Mouse (Mus musculus) midbrain, embryonic 14.5 days (tissue): Measurements from ENCODE around the gene Amh. TPM values are rescaled to one million over a fixed set of nuclear protein-coding genes. Genes with fewer than 3 reads are reported as not detected.
"Not testable (repeated sequence)": the region's sequence is repeated elsewhere in the genome, so short reads cannot be mapped to it uniquely, and the experiment has no call there.

Experiments
- ATAC-seq: fragments of 200-750 bp; cut with Nextera tagmentation; 2 replicates; pipeline ENCODE4 v1.8.0; 2017; ENCODE audit warnings: moderate number of reproducible peaks, moderate library complexity; ENCODE audit not compliant: low FRiP score, low TSS enrichment
- DNase-seq: peaks from one replicate; pipeline ENCODE4 v3.0.0-alpha.2; 2015
- H3K27ac ChIP-seq: fragments of 300-500 bp; sonication (generic); replicated peaks from 2 replicates; pipeline ENCODE4 v1.5.1; 2014; ENCODE audit warnings: mild to moderate bottlenecking, low read depth, low read length, moderate library complexity
- H3K27me3 ChIP-seq: fragments of 300-500 bp; sonication (generic); 2 replicates; pipeline ENCODE4 v1.6.1; 2014; ENCODE audit warnings: low read length, control low read depth, mixed read lengths; ENCODE audit not compliant: control insufficient read depth, insufficient read depth
- H3K36me3 ChIP-seq: fragments of 300-500 bp; sonication (generic); 2 replicates; pipeline ENCODE4 v1.6.1; 2014; ENCODE audit warnings: low read length, control low read depth; ENCODE audit not compliant: control insufficient read depth, insufficient read depth
- H3K4me1 ChIP-seq: fragments of 300-500 bp; sonication (generic); 2 replicates; pipeline ENCODE4 v1.6.1; 2014; ENCODE audit warnings: mild to moderate bottlenecking, antibody characterized with exemption, low read length, control low read depth; ENCODE audit not compliant: control insufficient read depth, insufficient read depth
- H3K4me2 ChIP-seq: fragments of 300-500 bp; sonication (generic); 2 replicates; pipeline ENCODE4 v1.6.1; 2014; ENCODE audit warnings: mild to moderate bottlenecking, low read length, moderate library complexity
- H3K4me3 ChIP-seq: fragments of 300-500 bp; sonication (generic); replicated peaks from 2 replicates; pipeline ENCODE4 v1.5.1; 2014; ENCODE audit warnings: low read depth, low read length
- H3K9ac ChIP-seq: fragments of 300-500 bp; sonication (generic); replicated peaks from 2 replicates; pipeline ENCODE4 v1.6.1; 2014; ENCODE audit warnings: mild to moderate bottlenecking, low read length, moderate library complexity
- H3K9me3 ChIP-seq: fragments of 300-500 bp; sonication (generic); 2 replicates; pipeline ENCODE4 v1.6.1; 2016; ENCODE audit warnings: low read length, control low read depth, mixed read lengths; ENCODE audit not compliant: control insufficient read depth
- WGBS: fragments of 180-500 bp; shearing (Covaris S2); extraction: QIAGEN DNeasy Blood & Tissue Kit; methylation state at CpG from one replicate; pipeline ENCODE4 v1.1.7; 2014; 5-methylcytosine and 5-hydroxymethylcytosine counted together
- polyA plus RNA-seq: library from polyadenylated mRNA; unstranded; fragments of >200 nt; fragmentation: Nextera tagmentation; extraction: Ambion mirVana; gene quantifications from 2 replicates; pipeline ENCODE4 v1.2.1, GENCODE M21; 2014

Amh gene
- polyA plus RNA-seq, 1 experiment from 2014 or later: not detected

DNA sequence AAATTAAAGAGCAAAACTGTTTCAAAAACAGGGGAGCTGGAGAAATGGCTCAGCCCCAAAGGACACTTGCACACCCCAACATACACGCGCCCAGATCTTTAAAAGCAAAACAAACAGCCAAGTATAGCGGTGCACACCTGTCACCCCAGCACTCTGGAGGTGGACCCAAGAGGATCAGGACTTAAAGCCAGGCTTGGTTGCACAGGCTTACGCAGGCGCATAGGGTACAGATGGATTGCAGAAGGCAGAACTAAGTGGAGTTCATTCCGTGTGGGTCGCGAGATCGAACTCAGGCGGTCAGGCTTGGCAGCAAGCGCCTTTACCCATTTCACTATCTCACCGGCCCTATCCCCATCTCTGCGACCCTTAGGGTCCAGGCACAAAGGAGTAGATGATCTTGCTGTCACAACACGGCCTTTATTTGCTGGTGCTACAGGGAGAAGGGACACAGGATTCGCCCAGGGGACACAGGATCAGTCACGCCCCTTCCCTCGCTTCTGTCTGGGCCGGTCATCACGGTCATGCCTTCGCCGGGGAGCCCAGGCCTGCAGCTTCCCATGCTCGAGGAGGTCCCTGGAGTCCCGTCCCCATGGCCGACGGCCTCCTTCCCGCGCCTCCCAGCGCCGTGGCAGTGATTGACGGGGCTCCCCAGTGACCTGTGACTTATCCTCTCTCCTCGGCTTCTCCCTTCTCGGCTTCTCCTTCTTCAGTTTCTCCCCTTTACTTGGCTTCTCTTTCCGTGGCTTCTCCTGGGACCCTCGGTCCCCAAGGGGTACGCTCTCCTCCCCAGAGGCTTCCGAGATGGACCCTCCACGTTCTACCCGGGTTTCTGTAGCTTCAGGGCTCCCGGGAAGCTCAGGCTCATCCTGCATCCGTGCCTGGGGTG is 3.3 kb downstream of the Amh start:
- Histone ChIP-seq H3K27ac (no peak overlapping the region), H3K4me3 (peak overlapping the region; percentile 48), H3K9me3 (no peaks in the 10 kb centered on the region), H3K4me2 (peak overlapping the region; percentile 95), H3K9ac (no peak overlapping the region), H3K4me1 (peaks cover 27% of the 10 kb centered on the region), H3K27me3 (peaks cover 17% of the 10 kb centered on the region), H3K36me3 (peaks cover 23% of the 10 kb centered on the region)
- ATAC-seq (no peak), DNase-seq (no peak)
- 14% methylated on average over 40 of the region's 40 CpGs for WGBS

DNA sequence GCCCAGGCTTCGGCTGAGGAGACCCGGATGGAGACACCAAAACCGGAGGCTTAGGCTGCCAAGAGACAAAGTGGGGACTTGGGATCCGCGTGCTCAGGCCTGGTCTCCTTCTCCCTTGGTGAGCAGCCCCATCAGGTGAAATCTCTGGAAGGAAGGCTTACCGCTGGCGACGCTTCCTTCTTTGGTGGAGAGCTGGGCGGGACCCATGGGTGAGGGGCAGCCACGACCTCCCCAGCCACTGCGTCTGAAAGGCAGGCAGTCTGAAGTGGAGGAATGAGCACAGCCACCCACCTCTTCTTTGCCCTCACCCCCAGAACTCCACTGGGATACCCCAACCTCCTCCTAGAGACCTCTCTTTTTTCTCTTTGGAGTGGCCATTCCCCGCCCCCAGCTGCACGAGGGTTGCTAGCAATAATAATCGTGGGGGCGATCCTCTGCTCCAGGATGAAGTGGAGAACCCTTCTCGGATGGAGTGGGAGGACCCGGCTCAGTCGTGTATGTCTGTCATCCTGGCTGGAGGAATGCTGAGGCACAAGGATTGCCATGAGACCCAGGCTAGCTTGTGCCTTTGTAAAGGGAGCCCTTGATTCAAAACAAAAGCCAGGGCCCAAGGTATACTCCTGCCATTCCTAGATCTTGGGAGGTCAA is 4.1 kb downstream of the Amh start:
- Histone ChIP-seq H3K9me3 (no peaks in the 10 kb centered on the region), H3K4me2 (peak overlapping the region; percentile 34)

DNA sequence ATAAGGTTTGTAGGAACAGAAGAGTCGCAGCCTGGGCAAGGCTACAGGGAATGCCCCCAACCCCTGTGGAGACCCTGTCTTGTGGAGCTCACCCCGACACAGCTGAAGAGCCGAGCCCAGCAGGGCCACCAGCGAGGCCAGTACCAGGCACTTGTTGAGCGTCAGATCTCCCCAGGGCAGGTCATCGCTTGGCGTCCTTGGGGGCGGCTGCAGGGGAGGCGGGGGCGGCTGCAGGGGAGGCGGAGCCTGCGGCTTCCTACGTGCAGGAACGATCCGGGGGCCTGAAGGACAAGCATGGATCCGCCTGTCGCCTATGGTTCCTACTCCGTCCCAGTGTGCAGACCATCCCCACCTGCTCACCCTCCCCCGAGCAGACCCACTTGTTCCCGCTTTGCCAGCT is 5.0 kb downstream of the Amh start:
- no peak for DNase-seq
- Histone ChIP-seq H3K4me2 (no peak overlapping the region), H3K27me3 (peaks cover 17% of the 10 kb centered on the region), H3K9ac (no peak overlapping the region), H3K4me3 (no peak overlapping the region), H3K27ac (no peak overlapping the region), H3K9me3 (no peaks in the 10 kb centered on the region), H3K36me3 (peaks cover 5% of the 10 kb centered on the region), H3K4me1 (peaks cover 27% of the 10 kb centered on the region)
- WGBS: 5% methylated on average over 19 of the region's 20 CpGs
- ATAC-seq: no peak

More for the DNA sequence above, 4.1 kb downstream of the Amh start:
- no peak for ATAC-seq
- Histone ChIP-seq H3K9ac (no peak overlapping the region), H3K4me1 (peaks cover 27% of the 10 kb centered on the region), H3K36me3 (peaks cover 15% of the 10 kb centered on the region), H3K27me3 (peaks cover 17% of the 10 kb centered on the region), H3K27ac (no peak overlapping the region), H3K4me3 (peak overlapping the region; percentile 7)
- 5% methylated on average over 18 of the region's 18 CpGs for WGBS
- DNase-seq: no peak

DNA sequence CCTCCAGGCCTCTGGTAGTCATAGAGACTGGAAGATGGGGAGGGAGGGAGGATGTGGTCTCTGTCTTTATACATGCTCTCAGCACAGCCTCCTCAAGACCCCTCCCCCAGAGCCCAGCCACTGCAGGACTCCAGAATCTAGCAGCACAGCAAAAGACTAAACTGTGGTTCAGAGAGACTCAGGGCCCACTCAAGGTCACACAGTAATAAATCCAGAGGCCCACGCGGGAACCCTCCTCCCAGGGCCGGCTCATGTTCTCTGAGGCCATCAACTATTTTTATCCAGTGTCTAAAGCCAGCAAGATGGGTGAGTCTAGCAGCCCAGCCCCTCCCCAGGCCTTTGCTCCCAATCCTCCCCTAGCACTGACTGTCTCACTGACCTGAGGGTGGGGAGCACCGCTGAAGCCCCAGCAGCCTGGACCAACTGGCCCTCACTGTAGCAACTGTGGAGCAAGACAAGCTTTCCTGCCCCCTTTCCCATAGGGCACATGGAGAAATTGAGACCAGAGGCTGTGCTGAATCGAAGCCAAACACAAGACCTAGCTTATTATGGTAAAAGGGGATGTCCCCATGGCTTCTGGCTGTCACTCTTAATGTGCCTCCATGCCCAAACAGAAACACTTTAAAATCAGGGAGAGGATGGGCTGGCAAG is 7.5 kb downstream of the Amh start:
- H3K9ac ChIP-seq: no peak overlapping the region
- no peaks in the 10 kb centered on the region for H3K36me3 ChIP-seq
- H3K27ac ChIP-seq: no peak overlapping the region
- H3K27me3 ChIP-seq: peaks cover 17% of the 10 kb centered on the region
- no peak overlapping the region for H3K4me2 ChIP-seq
- H3K4me3 ChIP-seq: no peak overlapping the region
- no peaks in the 10 kb centered on the region for H3K9me3 ChIP-seq
- ATAC-seq: no peak
- H3K4me1 ChIP-seq: peaks cover 17% of the 10 kb centered on the region
- no peak for DNase-seq
- 66% methylated on average over 5 of the region's 5 CpGs for WGBS

DNA sequence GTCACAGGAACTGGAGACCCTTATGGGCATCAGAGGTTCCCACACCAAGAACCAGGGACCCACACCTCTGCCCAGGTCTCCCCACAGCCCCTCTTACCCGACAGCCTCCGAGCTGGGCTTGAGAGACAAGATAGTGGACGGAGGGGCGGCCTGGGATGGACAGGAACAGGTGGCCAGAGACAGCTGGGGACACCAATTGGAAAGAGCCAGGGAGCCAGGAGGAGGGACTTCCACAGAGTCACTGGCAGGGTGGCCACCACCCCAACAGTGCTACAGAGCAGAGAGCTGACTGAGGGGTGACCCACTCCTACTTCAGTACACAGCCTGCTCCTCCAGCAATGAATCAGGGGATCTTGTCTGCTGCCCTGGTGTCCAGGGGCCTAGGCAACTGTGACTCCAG is 8.3 kb downstream of the Amh start, which contains the start of gene Jsrp1:
TSS of gene Jsrp1 (minus strand) at position 133 of the 400 bp plus-strand sequence.
- no peaks in the 10 kb centered on the region for H3K36me3 ChIP-seq
- H3K9ac ChIP-seq: no peak within 1 kb of the TSS
- H3K4me2 ChIP-seq: no peak within 1 kb of the TSS
- no peak for DNase-seq
- no peaks in the 10 kb centered on the region for H3K9me3 ChIP-seq
- no peak for ATAC-seq
- peaks cover 17% of the 10 kb centered on the region for H3K27me3 ChIP-seq
- WGBS: 67% methylated on average over 4 of the region's 4 CpGs
- peaks cover 9% of the 10 kb centered on the region for H3K4me1 ChIP-seq
- no peak within 1 kb of the TSS for H3K27ac ChIP-seq
- no peak within 1 kb of the TSS for H3K4me3 ChIP-seq

DNA sequence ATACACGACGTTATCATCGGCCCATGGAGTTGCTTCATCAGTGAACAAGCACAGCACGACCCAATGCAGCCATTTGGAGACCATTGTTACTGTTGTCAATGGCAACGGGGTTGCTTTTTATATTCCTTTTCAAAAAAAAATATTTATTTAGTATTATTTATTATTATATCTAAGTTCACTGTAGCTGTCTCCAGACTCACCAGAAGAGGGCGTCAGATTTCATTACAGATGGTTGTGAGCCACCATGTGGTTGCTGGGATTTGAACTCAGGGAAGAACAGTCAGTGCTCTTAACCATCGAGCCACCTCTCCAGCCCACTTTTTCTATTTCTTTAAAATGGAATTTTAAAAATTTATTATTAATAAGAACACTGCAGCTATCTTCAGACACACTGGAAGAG is 9.8 kb downstream of the Amh start:
- no peak for ATAC-seq
- WGBS: 70% methylated on average over 7 of the region's 7 CpGs
- H3K4me3 ChIP-seq: no peak overlapping the region
- no peak overlapping the region for H3K9ac ChIP-seq
- no peaks in the 10 kb centered on the region for H3K9me3 ChIP-seq
- H3K4me1 ChIP-seq: no peaks in the 10 kb centered on the region
- no peak overlapping the region for H3K4me2 ChIP-seq
- no peak for DNase-seq
- no peak overlapping the region for H3K27ac ChIP-seq
- H3K36me3 ChIP-seq: no peaks in the 10 kb centered on the region
- peaks cover 9% of the 10 kb centered on the region for H3K27me3 ChIP-seq

DNA sequence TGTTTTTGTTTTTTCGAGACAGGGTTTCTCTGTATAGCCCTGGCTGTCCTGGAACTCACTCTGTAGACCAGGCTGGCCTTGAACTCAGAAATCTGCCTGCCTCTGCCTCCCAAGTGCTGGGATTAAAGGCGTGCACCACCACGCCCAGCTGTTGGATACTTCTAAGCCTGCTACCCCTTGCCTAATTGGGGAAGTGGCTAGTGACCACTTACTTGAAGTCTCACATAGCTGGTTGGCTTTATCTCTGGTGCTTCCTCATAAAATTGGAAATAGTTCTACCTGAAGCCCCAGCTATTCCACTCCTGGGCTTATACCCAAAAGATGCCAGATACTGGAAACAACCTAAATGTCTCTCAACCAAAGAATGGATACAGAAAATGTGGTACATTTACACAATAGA is 11.3 kb downstream of the Amh start:
- H3K9me3 ChIP-seq, H3K27ac ChIP-seq, H3K4me2 ChIP-seq, H3K4me3 ChIP-seq, H3K4me1 ChIP-seq, H3K27me3 ChIP-seq, H3K9ac ChIP-seq, DNase-seq, ATAC-seq, H3K36me3 ChIP-seq: not testable (repeated sequence)
- 76% methylated on average over 3 of the region's 3 CpGs for WGBS

DNA sequence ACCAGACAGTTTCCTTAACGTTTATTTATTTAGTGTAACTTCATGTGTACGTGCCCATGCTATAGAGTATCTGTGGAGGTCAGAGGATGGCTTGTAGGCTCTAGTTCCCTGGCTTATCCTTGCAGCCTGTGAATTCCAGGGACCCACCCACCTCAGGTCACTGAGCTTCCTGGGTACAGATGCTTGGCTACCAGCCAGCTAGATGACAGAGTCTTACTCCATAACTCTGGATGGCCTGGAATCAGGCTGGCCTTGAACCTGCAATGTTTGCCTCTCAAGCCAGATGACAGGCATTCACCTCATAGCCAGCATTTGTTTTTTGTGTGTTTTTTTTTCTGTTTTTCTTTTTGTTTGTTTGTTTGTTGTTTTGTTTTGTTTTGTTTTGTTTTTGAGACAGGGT is 12.1 kb downstream of the Amh start:
- Histone ChIP-seq H3K9me3 (no peaks in the 10 kb centered on the region), H3K4me3 (no peak overlapping the region), H3K4me1 (no peaks in the 10 kb centered on the region), H3K27me3 (no peaks in the 10 kb centered on the region), H3K27ac (no peak overlapping the region), H3K9ac (no peak overlapping the region), H3K4me2 (no peak overlapping the region), H3K36me3 (no peaks in the 10 kb centered on the region)
- DNase-seq (no peak), ATAC-seq (no peak)
- WGBS: 76% methylated on average over 2 of the region's 2 CpGs
